Comparison of ENCODE assay signal across 35 mouse cellular contexts in the genomic region with DNA sequence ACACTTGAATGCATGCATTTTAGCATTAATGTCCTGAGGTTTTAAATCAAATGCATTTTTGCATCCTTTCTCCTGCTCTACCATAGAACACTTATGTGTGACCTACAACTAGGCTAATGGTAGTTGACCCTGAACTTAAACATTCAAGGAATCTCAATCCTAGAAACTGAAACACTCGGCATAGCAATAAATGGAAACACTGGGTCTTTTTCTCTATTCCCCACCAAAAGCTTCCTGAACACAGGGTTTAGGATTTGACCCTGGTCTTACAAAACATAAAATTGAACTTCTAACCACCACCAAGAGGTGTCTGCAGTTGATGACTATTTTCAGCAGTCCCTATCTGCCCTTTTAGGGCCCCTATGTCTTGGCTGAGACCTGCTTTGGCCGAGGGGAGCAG.
"Had no signal": no experiment of that assay in that cellular context is flagged by ENCODE, and none has a peak within 500 bp of the region (broad histone marks: within the 10 kb centered on the region; RNA-seq: fewer than 3 reads in every experiment).

No protein-coding gene starts in this region.

- H3K4me2 ChIP-seq: heart, embryonic 11.5 days; heart, embryonic 12.5 days; heart, embryonic 13.5 days; heart, embryonic 15.5 days; hindbrain, embryonic 12.5 days; hindbrain, embryonic 13.5 days; hindbrain, embryonic 14.5 days; hindbrain, embryonic 15.5 days; intestine, embryonic 15.5 days; kidney, embryonic 15.5 days had no signal

- H3K27me3 ChIP-seq: heart, embryonic 12.5 days; heart, embryonic 13.5 days; heart, embryonic 15.5 days; hindbrain, embryonic 12.5 days; hindbrain, embryonic 13.5 days; hindbrain, embryonic 15.5 days; intestine, embryonic 15.5 days; kidney, embryonic 15.5 days had no signal

- H3K27ac ChIP-seq: heart, embryonic 13.5 days; heart, embryonic 15.5 days; hindbrain, embryonic 10.5 days; hindbrain, embryonic 12.5 days; hindbrain, embryonic 13.5 days; hindbrain, embryonic 14.5 days; hindbrain, embryonic 15.5 days; hindbrain, postnatal 0 days; intestine, embryonic 15.5 days; kidney, embryonic 15.5 days; kidney, postnatal 0 days; layer of hippocampus, adult 2 months; left cerebral cortex, adult 2 months had no signal

- H3K9ac ChIP-seq: heart, embryonic 12.5 days; heart, embryonic 13.5 days; heart, embryonic 15.5 days; hindbrain, embryonic 12.5 days; hindbrain, embryonic 13.5 days; hindbrain, embryonic 14.5 days; hindbrain, embryonic 15.5 days; intestine, embryonic 15.5 days; kidney, embryonic 15.5 days had no signal

- H3K36me3 ChIP-seq: heart, embryonic 15.5 days; intestine, embryonic 15.5 days had no signal

- H3K4me1 ChIP-seq: heart, embryonic 12.5 days; heart, embryonic 13.5 days; heart, embryonic 15.5 days; hindbrain, embryonic 10.5 days; hindbrain, embryonic 12.5 days; hindbrain, embryonic 13.5 days; hindbrain, embryonic 15.5 days; intestine, embryonic 15.5 days; kidney, embryonic 15.5 days had no signal

- DNase-seq: heart, postnatal 10 days; heart, postnatal 14 days; heart, postnatal 36 days; heart, postnatal 4 days; kidney, adult 11 months; kidney, adult 18-20 months; kidney, adult 2 months; kidney, adult 8-10 months; kidney, adult 9 months; kidney, postnatal 10 days; kidney, postnatal 14 days; kidney, postnatal 25 days; kidney, postnatal 36 days; kidney, postnatal 4 days; layer of hippocampus, adult 9-11 months; layer of hippocampus, postnatal 36 days had no signal

- H3K9me3 ChIP-seq: heart, embryonic 12.5 days; heart, embryonic 15.5 days; hindbrain, embryonic 10.5 days; hindbrain, embryonic 12.5 days; hindbrain, embryonic 13.5 days; hindbrain, embryonic 15.5 days; intestine, embryonic 15.5 days; kidney, embryonic 15.5 days had no signal

- ATAC-seq: hindbrain, embryonic 16.5 days; hindbrain, postnatal 0 days; inflammation-experienced regulatory T-cells, adult 6 months; intestine, embryonic 15.5 days; intestine, embryonic 16.5 days; intestine, postnatal 0 days had no signal

- H3K4me3 ChIP-seq: heart, embryonic 12.5 days; heart, embryonic 13.5 days; heart, embryonic 15.5 days; hindbrain, embryonic 10.5 days; hindbrain, embryonic 12.5 days; hindbrain, embryonic 13.5 days; hindbrain, embryonic 15.5 days; intestine, embryonic 15.5 days; kidney, embryonic 15.5 days; layer of hippocampus, adult 2 months; left cerebral cortex, adult 2 months had no signal
